Mouse (Mus musculus) neural tube, embryonic 12.5 days (tissue): ENCODE results near the gene Ltbp1. TPM values are rescaled to one million over a fixed set of nuclear protein-coding genes. Genes with fewer than 3 reads are reported as not detected.
A peak's percentile ranks its signal among the peaks of the same experiment; 100 is the strongest.

ENCODE experiments used
- ATAC-seq: fragments of 200-750 bp; cut with Nextera tagmentation; 2 replicates; pipeline ENCODE4 v1.8.0; 2017; ENCODE audit warnings: low read depth, mild to moderate bottlenecking, moderate TSS enrichment, moderate library complexity; ENCODE audit not compliant: low FRiP score
- H3K27ac ChIP-seq: fragments of 300-500 bp; sonication (generic); 2 replicates; pipeline ENCODE4 v1.5.1; 2016
- H3K27me3 ChIP-seq: fragments of 300-500 bp; sonication (generic); replicated peaks from 2 replicates; pipeline ENCODE4 v1.6.1; 2016; ENCODE audit warnings: mild to moderate bottlenecking
- H3K36me3 ChIP-seq: fragments of 300-500 bp; sonication (generic); 2 replicates; pipeline ENCODE4 v1.6.1; 2016; ENCODE audit warnings: mild to moderate bottlenecking
- H3K4me1 ChIP-seq: fragments of 300-500 bp; sonication (generic); 2 replicates; pipeline ENCODE4 v1.6.1; 2016
- H3K4me2 ChIP-seq: fragments of 300-500 bp; sonication (generic); replicated peaks from 2 replicates; pipeline ENCODE4 v1.6.1; 2016; ENCODE audit warnings: mild to moderate bottlenecking
- H3K4me3 ChIP-seq: fragments of 300-500 bp; sonication (generic); 2 replicates; pipeline ENCODE4 v1.5.1; 2016
- H3K9ac ChIP-seq: fragments of 300-500 bp; sonication (generic); 2 replicates; pipeline ENCODE4 v1.6.1; 2016; ENCODE audit warnings: mild to moderate bottlenecking
- H3K9me3 ChIP-seq: fragments of 300-500 bp; sonication (generic); 2 replicates; pipeline ENCODE4 v1.6.1; 2016; ENCODE audit warnings: mild to moderate bottlenecking
- WGBS: fragments of 180-500 bp; shearing (Covaris S2); methylation state at CpG from one replicate; pipeline ENCODE4 v1.1.7; 2016; 5-methylcytosine and 5-hydroxymethylcytosine counted together
- polyA plus RNA-seq: library from polyadenylated mRNA; unstranded; fragments of >200 nt; fragmentation: Nextera tagmentation; extraction: Ambion mirVana; gene quantifications from 2 replicates; pipeline ENCODE4 v1.2.1, GENCODE M21; 2016

The Ltbp1 gene
- polyA plus RNA-seq, 1 experiment from 2014 or later = 7.2 TPM

DNA sequence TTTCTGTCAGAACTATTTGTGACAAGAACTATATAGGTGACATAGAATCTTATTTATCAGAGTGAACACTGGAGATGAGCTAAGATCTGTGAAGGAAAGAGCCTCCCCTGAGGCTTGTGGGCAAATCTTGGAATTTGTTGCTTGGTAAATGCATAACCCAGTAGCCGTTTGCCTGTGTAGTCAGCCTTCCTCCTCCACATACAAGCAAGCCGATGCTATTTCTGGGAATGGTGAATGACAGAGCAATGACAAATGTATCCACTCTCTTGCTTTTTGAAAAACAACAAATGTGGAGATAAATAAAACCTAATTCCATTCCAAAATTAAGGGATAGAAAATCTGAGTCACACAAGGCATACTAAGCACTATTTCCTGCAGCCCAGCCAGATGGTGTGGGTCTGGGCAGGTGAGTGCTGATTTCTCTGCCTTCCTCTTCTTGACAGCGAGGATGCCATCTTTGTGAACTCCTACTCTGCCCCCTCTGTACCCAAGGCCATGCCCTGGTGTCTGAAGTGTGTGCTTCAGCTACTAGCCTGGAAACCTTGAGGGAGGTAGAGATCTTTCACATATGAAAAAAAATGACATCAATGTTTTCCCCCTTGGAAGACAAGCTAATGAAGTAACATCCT is 163.3 kb downstream of the Ltbp1 start:
- no peak for ATAC-seq
- Histone ChIP-seq H3K27me3 (no peaks in the 10 kb centered on the region), H3K9me3 (no peaks in the 10 kb centered on the region), H3K9ac (no peak overlapping the region), H3K4me1 (no peaks in the 10 kb centered on the region), H3K36me3 (no peaks in the 10 kb centered on the region), H3K4me2 (no peak overlapping the region), H3K4me3 (no peak overlapping the region), H3K27ac (no peak overlapping the region)
- WGBS = 81% methylated on average over 3 of the region's 3 CpGs

DNA sequence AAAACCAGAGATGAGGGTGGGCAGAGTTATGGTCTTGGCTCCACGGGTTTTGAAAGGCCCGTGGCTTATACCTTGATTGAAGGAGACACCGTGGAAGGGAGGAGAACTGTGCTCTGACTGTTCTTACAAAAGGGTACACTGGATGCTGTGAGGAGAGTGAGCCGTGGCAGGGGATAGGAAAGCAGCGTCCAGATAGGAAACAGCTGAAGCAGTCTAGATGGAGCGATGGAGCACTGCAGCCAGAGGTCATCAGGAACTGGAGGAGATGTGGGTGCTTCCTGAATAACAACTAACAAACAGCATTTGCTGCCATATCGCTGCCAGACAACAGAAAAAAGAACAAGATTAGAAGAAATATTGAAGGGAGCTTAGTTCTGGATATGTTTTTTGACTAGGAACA is 166.3 kb downstream of the Ltbp1 start:
- H3K27ac ChIP-seq = no peak overlapping the region
- ATAC-seq = no peak
- no peak overlapping the region for H3K9ac ChIP-seq
- no peak overlapping the region for H3K4me2 ChIP-seq
- WGBS = 88% methylated on average over 7 of the region's 7 CpGs
- H3K9me3 ChIP-seq = no peaks in the 10 kb centered on the region
- no peak overlapping the region for H3K4me3 ChIP-seq
- H3K27me3 ChIP-seq = no peaks in the 10 kb centered on the region
- no peaks in the 10 kb centered on the region for H3K4me1 ChIP-seq
- no peaks in the 10 kb centered on the region for H3K36me3 ChIP-seq

DNA sequence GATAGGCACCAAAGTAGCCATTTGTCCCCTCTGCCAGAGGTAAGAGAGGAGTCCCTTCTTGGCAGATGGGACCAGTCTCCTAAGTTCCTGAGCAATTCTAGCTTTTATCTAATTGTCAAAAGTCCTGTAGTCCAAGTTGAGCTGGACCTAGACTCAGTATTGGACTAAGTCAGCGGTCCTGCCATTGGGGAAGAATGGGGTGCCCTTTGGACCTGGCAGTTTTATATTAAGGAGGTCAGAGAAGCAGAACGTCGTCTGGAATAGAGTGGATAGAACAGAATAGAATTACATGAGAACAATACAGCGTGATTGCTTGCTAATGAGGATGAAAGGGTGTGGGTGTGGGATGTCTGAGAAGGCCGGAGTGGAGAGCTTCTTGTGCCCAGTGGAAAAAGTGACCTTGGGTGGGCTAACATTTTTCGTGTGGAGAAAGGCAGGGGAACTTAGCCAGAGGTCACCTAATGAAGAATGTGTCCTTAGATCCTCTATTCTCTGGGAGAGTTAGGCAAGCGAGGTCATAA is 167.4 kb downstream of the Ltbp1 start:
- Histone ChIP-seq H3K9ac (no peak overlapping the region), H3K4me1 (no peaks in the 10 kb centered on the region), H3K27ac (no peak overlapping the region), H3K4me2 (no peak overlapping the region), H3K36me3 (no peaks in the 10 kb centered on the region), H3K4me3 (no peak overlapping the region), H3K27me3 (no peaks in the 10 kb centered on the region), H3K9me3 (no peaks in the 10 kb centered on the region)
- ATAC-seq = no peak
- WGBS = 76% methylated on average over 7 of the region's 7 CpGs

DNA sequence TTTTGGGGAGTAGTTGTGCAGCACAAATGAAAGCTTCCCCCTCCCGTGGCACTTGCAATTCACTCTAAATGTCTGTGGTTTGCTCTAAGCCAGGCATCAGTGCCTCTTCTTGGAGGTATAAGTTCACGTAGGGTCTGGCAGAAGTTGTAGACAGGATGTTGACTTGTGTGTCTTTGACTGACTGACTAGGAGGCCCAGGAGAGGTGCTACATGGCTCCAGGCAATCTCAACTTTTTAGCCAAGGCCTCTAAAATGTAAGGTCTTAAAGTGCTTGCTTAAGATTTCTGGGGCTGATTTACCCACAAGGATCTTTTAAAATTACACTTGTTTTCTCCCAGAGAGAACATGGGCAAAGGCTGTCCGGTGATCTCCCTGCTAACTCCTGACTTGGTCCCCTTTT is 169.1 kb downstream of the Ltbp1 start:
- no peak for ATAC-seq
- no peak overlapping the region for H3K27ac ChIP-seq

DNA sequence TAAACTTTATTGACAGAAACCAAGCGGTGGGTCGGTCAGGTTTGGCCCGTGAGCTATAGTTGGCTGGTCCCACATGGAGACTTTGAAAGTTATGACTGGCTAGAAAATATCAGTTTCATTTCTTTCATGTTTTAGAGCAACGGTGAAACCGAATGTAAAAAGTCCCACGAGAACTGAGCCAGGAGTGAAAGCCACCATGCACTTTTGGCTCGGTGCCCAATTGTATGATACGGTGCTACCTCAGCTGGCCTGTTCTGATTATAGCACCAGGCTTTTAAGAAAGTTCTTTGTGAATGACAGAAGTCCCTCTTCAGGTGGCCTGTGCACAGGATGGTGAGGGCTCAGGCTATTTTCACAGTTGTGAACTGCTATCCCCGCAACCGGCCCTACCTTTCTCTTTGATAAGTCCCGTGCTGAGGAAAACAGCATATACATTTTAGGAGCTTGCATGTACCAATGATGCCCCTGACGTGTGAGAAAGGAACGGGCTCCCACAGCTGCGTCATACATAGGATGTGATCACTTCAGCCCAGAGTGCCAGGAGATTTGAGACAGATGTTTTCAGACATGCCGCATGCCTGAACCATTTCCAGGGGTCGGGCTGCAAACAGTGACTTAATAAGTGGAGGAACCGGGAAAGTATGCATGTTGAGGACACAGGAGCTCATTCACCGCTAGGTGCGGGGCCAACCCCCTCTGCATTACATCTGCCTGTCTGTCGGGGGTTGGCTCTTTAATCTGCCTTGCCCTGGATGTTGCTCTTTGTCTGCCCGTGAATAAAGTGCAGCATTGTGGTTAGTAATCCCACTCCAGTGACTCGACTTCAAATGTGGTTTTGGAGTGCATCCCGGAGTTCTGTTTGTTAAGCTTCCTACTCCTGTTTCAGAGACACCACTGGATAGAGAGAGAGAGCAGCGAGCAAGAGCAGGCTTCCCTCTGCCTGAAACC is 172.8 kb downstream of the Ltbp1 start:
- 52% methylated on average over 24 of the region's 24 CpGs for WGBS
- H3K4me3 ChIP-seq = no peak overlapping the region
- H3K27ac ChIP-seq = no peak overlapping the region
- H3K9me3 ChIP-seq = no peaks in the 10 kb centered on the region
- no peaks in the 10 kb centered on the region for H3K27me3 ChIP-seq
- peaks cover 3% of the 10 kb centered on the region; the same call in 1 of the 2 replicates for H3K4me1 ChIP-seq
- no peak overlapping the region for H3K4me2 ChIP-seq
- no peak overlapping the region for H3K9ac ChIP-seq
- ATAC-seq = peak; percentile 44; the same call in 1 of the 2 replicates
- no peaks in the 10 kb centered on the region for H3K36me3 ChIP-seq

More for the DNA sequence above, 169.1 kb downstream of the Ltbp1 start:
- Histone ChIP-seq H3K36me3 (no peaks in the 10 kb centered on the region), H3K27me3 (no peaks in the 10 kb centered on the region), H3K4me1 (peaks cover 3% of the 10 kb centered on the region; the same call in 1 of the 2 replicates), H3K4me2 (no peak overlapping the region), H3K9ac (no peak overlapping the region), H3K4me3 (no peak overlapping the region), H3K9me3 (no peaks in the 10 kb centered on the region)
- WGBS = 90% methylated on average over 3 of the region's 3 CpGs

DNA sequence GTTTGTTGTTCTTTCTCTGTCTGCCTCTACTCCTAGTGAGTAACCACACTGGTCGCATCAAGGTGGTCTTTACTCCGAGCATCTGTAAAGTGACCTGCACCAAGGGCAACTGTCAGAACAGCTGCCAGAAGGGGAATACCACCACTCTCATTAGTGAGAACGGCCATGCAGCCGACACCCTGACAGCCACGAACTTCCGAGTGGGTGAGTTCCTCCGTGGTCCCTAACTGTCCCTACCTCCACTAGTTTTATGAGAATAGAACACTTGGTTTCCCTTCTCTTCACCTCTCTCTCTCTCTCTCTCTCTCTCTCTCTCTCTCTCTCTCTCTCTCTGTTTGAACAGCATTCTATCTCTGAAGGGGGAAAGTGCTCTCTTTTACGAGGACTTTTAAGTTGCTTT is 173.6 kb downstream of the Ltbp1 start:
- Histone ChIP-seq H3K27ac (no peak overlapping the region), H3K4me2 (no peak overlapping the region), H3K27me3 (no peaks in the 10 kb centered on the region), H3K9ac (no peak overlapping the region), H3K4me3 (no peak overlapping the region), H3K36me3 (no peaks in the 10 kb centered on the region), H3K4me1 (peaks cover 3% of the 10 kb centered on the region; the same call in 1 of the 2 replicates), H3K9me3 (no peaks in the 10 kb centered on the region)
- WGBS = 67% methylated on average over 8 of the region's 8 CpGs
- no peak for ATAC-seq

DNA sequence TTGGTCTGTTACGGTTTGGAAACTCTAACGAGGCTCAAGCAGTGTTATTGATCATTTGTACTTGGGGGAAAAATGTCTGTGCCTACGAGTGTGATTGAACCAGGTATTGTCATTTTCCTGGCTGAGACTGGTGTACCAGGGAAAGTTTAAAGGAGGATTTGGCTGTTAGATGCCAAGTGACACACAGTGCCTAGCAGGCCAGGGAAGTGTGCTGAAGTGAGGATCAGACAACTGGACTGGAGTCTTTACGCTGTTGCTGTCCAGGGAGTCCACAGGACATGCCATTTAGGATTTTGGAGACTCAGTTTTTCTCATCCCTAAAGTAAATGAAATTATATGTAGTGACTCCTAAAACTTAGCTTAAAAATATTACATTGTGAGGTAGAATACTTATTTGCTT is 174.9 kb downstream of the Ltbp1 start:
- H3K4me2 ChIP-seq = no peak overlapping the region
- H3K27ac ChIP-seq = no peak overlapping the region
- H3K9ac ChIP-seq = no peak overlapping the region
- WGBS = 86% methylated on average over 4 of the region's 4 CpGs
- no peaks in the 10 kb centered on the region for H3K27me3 ChIP-seq
- H3K9me3 ChIP-seq = no peaks in the 10 kb centered on the region
- peaks cover 3% of the 10 kb centered on the region; the same call in 1 of the 2 replicates for H3K4me1 ChIP-seq
- H3K4me3 ChIP-seq = no peak overlapping the region
- no peaks in the 10 kb centered on the region for H3K36me3 ChIP-seq
- no peak for ATAC-seq

DNA sequence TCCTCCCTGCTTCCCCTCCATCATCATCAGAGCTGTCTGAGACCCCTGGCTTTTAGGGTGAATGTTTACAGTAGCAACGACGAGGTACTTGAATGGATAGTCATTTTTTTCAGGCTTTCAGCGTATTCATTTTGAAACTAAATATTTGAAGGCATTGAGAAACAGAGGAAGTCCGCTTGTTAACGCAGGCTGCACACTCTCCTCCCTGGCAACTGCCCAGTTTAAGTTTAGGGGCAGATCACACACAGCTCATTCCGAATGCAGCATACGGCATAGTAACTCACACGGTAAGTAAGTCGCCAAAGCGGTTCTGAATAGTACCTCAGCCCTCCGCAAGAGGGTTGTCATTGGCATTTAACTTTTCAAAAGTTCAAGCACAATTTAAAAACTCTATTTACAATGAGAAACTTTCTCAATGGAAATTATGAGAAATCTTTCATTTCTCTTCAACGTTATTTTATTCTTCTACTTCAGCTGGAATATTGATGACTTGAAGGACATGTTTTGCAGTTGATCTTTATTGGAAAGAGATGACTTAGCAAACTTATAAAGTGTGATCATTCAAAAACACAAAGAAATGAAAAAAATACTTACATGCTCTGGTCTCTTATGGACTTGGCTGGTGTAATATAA is 175.7 kb downstream of the Ltbp1 start:
- no peak overlapping the region for H3K27ac ChIP-seq
- no peak for ATAC-seq

DNA sequence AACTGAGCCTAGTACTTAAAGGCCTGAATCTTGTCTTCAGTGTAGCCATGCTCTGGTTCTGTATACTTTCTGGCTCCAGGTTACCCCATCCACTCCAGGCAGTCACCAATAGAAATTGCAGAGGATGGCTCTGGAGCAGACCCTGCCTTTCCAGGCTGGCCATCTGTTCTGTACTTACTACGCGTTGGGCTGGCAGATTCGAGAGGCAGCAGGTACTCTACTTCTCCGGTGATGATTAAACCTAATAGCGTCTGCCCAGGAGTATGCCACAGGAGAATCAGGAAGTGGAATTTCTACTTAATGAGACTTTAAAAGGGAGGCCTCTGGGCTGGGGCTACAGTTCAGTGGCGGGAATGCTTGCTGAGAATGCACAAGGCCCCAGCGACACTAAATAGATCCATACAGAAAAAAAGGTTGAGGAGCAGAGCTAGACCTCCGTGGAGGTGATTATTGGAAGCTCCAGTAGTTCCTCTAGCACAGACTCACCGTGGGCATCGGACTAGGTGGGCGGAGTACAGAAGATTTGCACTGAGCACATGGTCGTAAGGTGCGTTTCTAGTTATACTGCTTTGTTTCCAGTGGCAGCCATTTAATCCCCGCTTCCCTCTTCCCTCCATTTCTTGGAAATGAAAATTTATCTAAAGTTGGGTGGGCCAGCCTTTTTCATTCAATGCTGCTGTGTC is 177.1 kb downstream of the Ltbp1 start:
- Histone ChIP-seq H3K9ac (no peak overlapping the region), H3K27me3 (no peaks in the 10 kb centered on the region), H3K36me3 (no peaks in the 10 kb centered on the region), H3K4me2 (no peak overlapping the region), H3K4me3 (no peak overlapping the region), H3K9me3 (no peaks in the 10 kb centered on the region), H3K4me1 (peaks cover 3% of the 10 kb centered on the region; the same call in 1 of the 2 replicates), H3K27ac (no peak overlapping the region)
- ATAC-seq = no peak
- 87% methylated on average over 14 of the region's 14 CpGs for WGBS

More for the DNA sequence above, 175.7 kb downstream of the Ltbp1 start:
- 86% methylated on average over 12 of the region's 12 CpGs for WGBS
- Histone ChIP-seq H3K9me3 (no peaks in the 10 kb centered on the region), H3K27me3 (no peaks in the 10 kb centered on the region), H3K4me2 (no peak overlapping the region), H3K36me3 (no peaks in the 10 kb centered on the region), H3K4me1 (peaks cover 3% of the 10 kb centered on the region; the same call in 1 of the 2 replicates), H3K9ac (no peak overlapping the region), H3K4me3 (no peak overlapping the region)

DNA sequence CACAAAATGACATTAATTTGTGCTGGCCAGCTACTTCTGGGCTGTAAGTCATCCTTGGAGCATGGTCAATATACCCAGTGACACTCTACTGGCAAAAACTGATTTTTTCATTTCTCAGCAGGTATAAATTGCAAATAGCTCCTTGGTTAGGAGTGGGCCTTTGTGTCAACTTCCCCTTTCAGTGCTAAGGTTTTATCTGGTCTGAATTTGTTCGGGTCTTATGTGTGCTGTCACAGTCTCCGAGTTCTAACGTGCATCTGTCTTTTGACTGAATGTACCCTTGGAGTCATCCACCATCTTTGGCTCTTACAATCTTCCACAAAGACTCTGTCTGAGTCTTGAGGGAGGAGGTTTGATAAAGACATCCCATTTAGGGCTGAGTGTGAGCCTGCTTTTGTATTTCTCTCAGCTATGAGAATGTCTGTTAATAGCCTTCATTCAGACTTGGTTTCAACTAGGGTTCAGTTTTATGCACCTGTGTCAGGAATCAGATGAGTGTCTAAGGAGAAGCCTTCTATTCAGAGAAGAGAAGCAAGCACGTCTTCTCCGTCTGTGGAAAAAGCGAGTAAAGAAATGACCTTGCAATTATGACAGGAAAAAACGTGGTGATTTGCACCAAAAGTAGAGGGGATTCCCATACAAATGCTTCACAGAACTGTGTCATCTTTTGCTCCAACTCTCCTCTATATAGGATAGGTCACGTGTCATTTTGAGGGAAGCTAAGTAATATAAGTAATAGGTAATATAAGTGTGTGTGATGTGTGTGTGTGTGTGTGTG is 181.6 kb downstream of the Ltbp1 start:
- ATAC-seq = no peak
- H3K9ac ChIP-seq = no peak overlapping the region
- 89% methylated on average over 8 of the region's 8 CpGs for WGBS
- H3K4me2 ChIP-seq = no peak overlapping the region
- H3K27me3 ChIP-seq = no peaks in the 10 kb centered on the region
- H3K4me3 ChIP-seq = no peak overlapping the region
- no peaks in the 10 kb centered on the region for H3K4me1 ChIP-seq
- no peak overlapping the region for H3K27ac ChIP-seq
- no peaks in the 10 kb centered on the region for H3K36me3 ChIP-seq
- H3K9me3 ChIP-seq = no peaks in the 10 kb centered on the region

DNA sequence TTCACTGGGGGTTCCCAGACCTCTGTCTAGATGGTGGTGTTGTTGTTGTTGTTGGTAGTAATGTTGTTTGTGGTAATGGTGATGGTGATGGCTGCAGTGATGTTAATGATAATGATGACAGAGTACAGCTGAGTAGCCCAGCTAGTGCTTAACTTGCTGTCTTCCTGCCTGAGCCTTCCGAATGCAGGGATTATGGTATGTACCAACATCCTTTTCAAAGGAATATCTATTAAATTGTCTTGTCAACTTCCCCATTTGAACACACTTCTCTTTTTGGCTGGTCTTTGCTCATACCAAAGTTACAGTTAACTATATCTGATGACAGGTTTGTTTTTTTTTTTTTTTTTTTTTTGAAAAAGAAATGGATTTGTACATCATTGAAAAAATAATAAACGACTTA is 191.6 kb downstream of the Ltbp1 start:
- H3K9me3 ChIP-seq = no peaks in the 10 kb centered on the region

More for the DNA sequence above, 191.6 kb downstream of the Ltbp1 start:
- Histone ChIP-seq H3K9ac (no peak overlapping the region), H3K4me1 (no peaks in the 10 kb centered on the region), H3K4me3 (no peak overlapping the region), H3K4me2 (no peak overlapping the region), H3K27me3 (no peaks in the 10 kb centered on the region), H3K27ac (no peak overlapping the region), H3K36me3 (no peaks in the 10 kb centered on the region)
- WGBS = 92% methylated on average over 2 of the region's 2 CpGs
- ATAC-seq = no peak
